Mouse (Mus musculus) macrophage (primary cell): ENCODE results near the gene Ndufaf1. TPM values are rescaled to one million over a fixed set of nuclear protein-coding genes. Genes with fewer than 3 reads are reported as not detected.
A peak's percentile ranks its signal among the peaks of the same experiment; 100 is the strongest.

Source experiments
- H3K27ac ChIP-seq: fragments of 350-480 bp; formaldehyde crosslinking; 2 replicates; pipeline ENCODE4 v1.9.0; 2021
- H3K36me3 ChIP-seq: fragments of 350-480 bp; formaldehyde crosslinking; 2 replicates; pipeline ENCODE4 v1.9.0; 2021; ENCODE audit errors: inconsistent target
- H3K4me3 ChIP-seq: fragments of 350-480 bp; formaldehyde crosslinking; 2 replicates; pipeline ENCODE4 v1.9.0; 2021; ENCODE audit errors: inconsistent target
- H3K79me2 ChIP-seq: fragments of 350-480 bp; formaldehyde crosslinking; 2 replicates; pipeline ENCODE4 v1.9.0; 2021; ENCODE audit errors: inconsistent target
- WGBS: methylation state at CpG from one replicate; pipeline ENCODE4 v1.1.7; 2026; ENCODE audit warnings: inconsistent platforms; ENCODE audit not compliant: missing documents; 5-methylcytosine and 5-hydroxymethylcytosine counted together
- polyA plus RNA-seq: library from polyadenylated mRNA; stranded (reverse); fragments of 250-400 nt; gene quantifications from 3 replicates; pipeline ENCODE4 v1.2.4, GENCODE M21; 2018; ENCODE audit warnings: inconsistent platforms
- total RNA-seq, 78 experiments: library from RNA; depleted of rRNA; stranded (reverse); fragments of 250-400 nt; gene quantifications; 1 replicate in 9 of 78; 2 replicates in 24 of 78; 3 replicates in 43 of 78; 4 replicates in 2 of 78; pipeline ENCODE4 v1.2.4; 2018; ENCODE audit warnings: inconsistent platforms in 56 of 78

The Ndufaf1 gene
- 10 to 100 TPM in 10 of 26 experiments, 1 to 10 TPM in 16; 1.8 to 17.6 (median 8.4) TPM for total RNA-seq (2018; cell fraction: chromatin; rRNA removed)
- 10 to 100 TPM in 25 of 26 experiments, 1 to 10 TPM in 1; 9.6 to 19.1 (median 15.6) TPM for total RNA-seq (2018; cell fraction: cytosol; rRNA removed)
- 10 to 100 TPM in 11 of 26 experiments, 1 to 10 TPM in 15; 4.2 to 23.5 (median 9.7) TPM for total RNA-seq (2018; cell fraction: nucleus; rRNA removed)
- 15.3 to 19.7 TPM (median 16.5 TPM) in 3 replicates for polyA plus RNA-seq

- H3K79me2 ChIP-seq = peaks cover 10% of the 10 kb centered on the region; the same call in 1 of the 2 replicates
- H3K36me3 ChIP-seq = peaks cover 17% of the 10 kb centered on the region; the same call in 1 of the 2 replicates
- H3K27ac ChIP-seq = peak within 1 kb of the TSS; percentile 32
- peak within 1 kb of the TSS; percentile 92 for H3K4me3 ChIP-seq
- 2% methylated on average over 44 of the region's 44 CpGs for WGBS
Observed at GRCm38 (mm10) chr2:119662220-119663182, at the start of gene Ndufaf1. Gene Ndufaf1, minus strand, starts transcription at chr2:119662827.

GRCm38 (mm10) chr2:119710011-119710410 is 47.4 kb upstream of the Ndufaf1 start:
- 78% methylated on average over 3 of the region's 3 CpGs for WGBS
- no peak overlapping the region for H3K4me3 ChIP-seq
- H3K79me2 ChIP-seq = no peaks in the 10 kb centered on the region
- no peak overlapping the region for H3K27ac ChIP-seq
- peaks cover 32% of the 10 kb centered on the region; the same call in 1 of the 2 replicates for H3K36me3 ChIP-seq

- H3K4me3 ChIP-seq = no peak overlapping the region
- no peak overlapping the region for H3K27ac ChIP-seq
- no peaks in the 10 kb centered on the region for H3K79me2 ChIP-seq
- H3K36me3 ChIP-seq = peaks cover 36% of the 10 kb centered on the region; the same call in 1 of the 2 replicates
- 98% methylated on average over 3 of the region's 3 CpGs for WGBS
Observed at GRCm38 (mm10) chr2:119707676-119708075, 45.0 kb upstream of the Ndufaf1 start.

GRCm38 (mm10) chr2:119703171-119703570 is 40.5 kb upstream of the Ndufaf1 start:
- H3K27ac ChIP-seq = no peak overlapping the region
- 89% methylated on average over 1 of the region's 2 CpGs for WGBS
- no peak overlapping the region for H3K4me3 ChIP-seq
- H3K36me3 ChIP-seq = peaks cover 23% of the 10 kb centered on the region; the same call in 1 of the 2 replicates
- H3K79me2 ChIP-seq = peaks cover 7% of the 10 kb centered on the region; the same call in 1 of the 2 replicates

- Histone ChIP-seq H3K79me2 (peaks cover 21% of the 10 kb centered on the region; the same call in 1 of the 2 replicates), H3K4me3 (no peak overlapping the region), H3K27ac (no peak overlapping the region), H3K36me3 (0 out of 2 replicates have a peak, but pooled peaks cover 10% of the 10 kb centered on the region)
- 93% methylated on average over 3 of the region's 3 CpGs for WGBS
Observed at GRCm38 (mm10) chr2:119699962-119700361, 37.3 kb upstream of the Ndufaf1 start.

- H3K36me3 ChIP-seq = 0 out of 2 replicates have a peak, but pooled peaks cover 6% of the 10 kb centered on the region
- H3K79me2 ChIP-seq = peaks cover 21% of the 10 kb centered on the region; the same call in 1 of the 2 replicates
- WGBS = 28% methylated on average over 2 of the region's 2 CpGs
- no peak overlapping the region for H3K27ac ChIP-seq
- H3K4me3 ChIP-seq = no peak overlapping the region
Observed at GRCm38 (mm10) chr2:119698472-119698871, 35.8 kb upstream of the Ndufaf1 start.

- WGBS = 89% methylated on average over 1 of the region's 1 CpGs
- Histone ChIP-seq H3K27ac (no peak overlapping the region), H3K36me3 (no peaks in the 10 kb centered on the region), H3K4me3 (no peak overlapping the region), H3K79me2 (peaks cover 21% of the 10 kb centered on the region; the same call in 1 of the 2 replicates)
Observed at GRCm38 (mm10) chr2:119696111-119696510, 33.5 kb upstream of the Ndufaf1 start.

- H3K27ac ChIP-seq = no peak overlapping the region
- H3K36me3 ChIP-seq = no peaks in the 10 kb centered on the region
- H3K79me2 ChIP-seq = peaks cover 34% of the 10 kb centered on the region; the same call in 1 of the 2 replicates
- no peak overlapping the region for H3K4me3 ChIP-seq
- 88% methylated on average over 1 of the region's 2 CpGs for WGBS
Observed at GRCm38 (mm10) chr2:119694826-119695225, 32.2 kb upstream of the Ndufaf1 start.

- H3K27ac ChIP-seq = no peak overlapping the region
- H3K36me3 ChIP-seq = no peaks in the 10 kb centered on the region
- 85% methylated on average over 7 of the region's 9 CpGs for WGBS
- no peak overlapping the region for H3K4me3 ChIP-seq
- H3K79me2 ChIP-seq = peaks cover 40% of the 10 kb centered on the region; the same call in 1 of the 2 replicates
Observed at GRCm38 (mm10) chr2:119692003-119692701, 29.5 kb upstream of the Ndufaf1 start.

- Histone ChIP-seq H3K4me3 (no peak overlapping the region), H3K27ac (no peak overlapping the region), H3K36me3 (0 out of 2 replicates have a peak, but pooled peaks cover 4% of the 10 kb centered on the region), H3K79me2 (peaks cover 87% of the 10 kb centered on the region)
- whole genome bisulfite sequencing = 100% methylated on average over 1 of the region's 2 CpGs
Observed at GRCm38 (mm10) chr2:119683706-119684105, 21.1 kb upstream of the Ndufaf1 start.

GRCm38 (mm10) chr2:119675831-119676230 is 13.2 kb upstream of the Ndufaf1 start:
- Histone ChIP-seq H3K4me3 (peak overlapping the region; percentile 76), H3K79me2 (peaks cover 57% of the 10 kb centered on the region), H3K27ac (no peak overlapping the region), H3K36me3 (no peaks in the 10 kb centered on the region)
- WGBS = 0% methylated on average over 5 of the region's 5 CpGs

- Histone ChIP-seq H3K36me3 (no peaks in the 10 kb centered on the region), H3K4me3 (peak overlapping the region; percentile 76), H3K79me2 (peaks cover 51% of the 10 kb centered on the region), H3K27ac (no peak overlapping the region)
- WGBS = under 1% methylated on average over 37 of the region's 39 CpGs
Observed at GRCm38 (mm10) chr2:119675215-119675784, 12.7 kb upstream of the Ndufaf1 start.

- peak within 1 kb of the TSS; percentile 81 for H3K4me3 ChIP-seq
- H3K36me3 ChIP-seq = no peaks in the 10 kb centered on the region
- under 1% methylated on average over 47 of the region's 58 CpGs for WGBS
Observed at GRCm38 (mm10) chr2:119674525-119675214, 12.0 kb upstream of the Ndufaf1 start, which contains the start of gene Rtf1. Gene Rtf1, plus strand, starts transcription at chr2:119675068.

More at GRCm38 (mm10) chr2:119674525-119675214, 12.0 kb upstream of the Ndufaf1 start, which contains the start of gene Rtf1:
- Histone ChIP-seq H3K27ac (peak within 1 kb of the TSS; percentile 62), H3K79me2 (peaks cover 45% of the 10 kb centered on the region)
